Mouse (Mus musculus): ENCODE data around the gene Catip.

DNA sequence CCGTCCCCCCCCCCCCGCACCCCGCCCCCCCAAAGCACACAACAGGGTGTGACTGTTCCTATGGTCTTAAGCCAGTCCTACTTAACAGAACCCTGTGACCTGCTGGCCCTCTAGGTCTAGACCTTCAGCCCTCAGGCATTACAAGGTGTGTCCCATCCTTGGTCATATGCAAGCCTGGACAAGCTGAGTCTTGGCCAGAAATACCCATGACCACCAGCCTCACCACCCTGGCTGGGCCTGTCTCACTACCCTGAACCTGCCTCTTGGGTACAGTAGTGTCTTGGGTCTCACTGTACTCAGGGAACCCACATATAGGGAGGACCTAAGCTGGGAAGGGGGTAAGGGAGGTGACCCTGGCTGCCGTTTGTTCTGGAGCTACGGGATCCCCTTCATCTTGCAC is 23.9 kb upstream of the Catip start:
- TF ChIP-seq CTCF (IDR thresholded peaks at IDR 0.05; ENCODE audit: extremely low read depth, insufficient read depth, insufficient read length, insufficient replicate concordance) = no peak
- TF ChIP-seq POLR2A (IDR thresholded peaks at IDR 0.05; ENCODE audit: low read depth, low read length) = no peak
